ENCODE assay signal across 13 mouse cellular contexts in genomic region chr14:76702709-76703372, GRCm38 (mm10).
DNase-seq lines count a peak whose midpoint lies in the region; ATAC-seq and TF ChIP-seq lines count a peak whose summit lies in the region.
"Had no signal": no experiment of that assay in that cellular context is flagged by ENCODE, and none has a peak within 500 bp of the region (broad histone marks: within the 10 kb centered on the region; RNA-seq: fewer than 3 reads in every experiment).

No protein-coding gene starts in this region.

- TF ChIP-seq EP300 in lung, postnatal 0 days (IDR thresholded peaks at IDR 0.05), result peak; percentile 81

- H3K9ac ChIP-seq in lung, postnatal 0 days (replicated peaks; ENCODE audit: low read depth), result no peak overlapping the region
- H3K9ac ChIP-seq: hindbrain, embryonic 13.5 days; neural tube, embryonic 12.5 days had no signal

- no peaks in the 10 kb centered on the region for H3K9me3 ChIP-seq in lung, postnatal 0 days (ENCODE audit: low read length)
- H3K9me3 ChIP-seq: hindbrain, embryonic 13.5 days; neural tube, embryonic 12.5 days had no signal

- TF ChIP-seq CTCF in bone marrow macrophage, adult 2 months (IDR thresholded peaks at IDR 0.05; ENCODE audit: low read depth, low read length), result no peak
- no peak for TF ChIP-seq CTCF in lung, postnatal 0 days (IDR thresholded peaks at IDR 0.05)

- ATAC-seq in lung, postnatal 0 days, result peak; percentile 81
- ATAC-seq: activated CD4-positive, CD25-positive, alpha-beta regulatory T cell, adult 4 months had no signal

- no peak overlapping the region for H3K4me3 ChIP-seq in bone marrow macrophage, adult 2 months (ENCODE audit: insufficient read depth, low read length)
- no peak overlapping the region for H3K4me3 ChIP-seq in lung, postnatal 0 days (ENCODE audit: low read depth, low read length)
- H3K4me3 ChIP-seq: erythroblast, embryonic 14.5 days; hindbrain, embryonic 13.5 days; neural tube, embryonic 12.5 days had no signal

- WGBS in lung, postnatal 0 days, result 41% methylated on average over 8 of the region's 8 CpGs

- peaks cover 35% of the 10 kb centered on the region for H3K4me1 ChIP-seq in bone marrow macrophage, adult 2 months (ENCODE audit: control insufficient read depth, insufficient read depth, low read length)
- peaks cover 15% of the 10 kb centered on the region; the same call in 1 of the 2 replicates for H3K4me1 ChIP-seq in lung, postnatal 0 days (ENCODE audit: insufficient read depth, low read depth, low read length)

- H3K27ac ChIP-seq in bone marrow macrophage, adult 2 months (ENCODE audit: insufficient read depth, low read depth, low read length), result peak overlapping the region; percentile 46
- H3K27ac ChIP-seq in lung, postnatal 0 days (ENCODE audit: low read length), result peak overlapping the region; percentile 51; the same call in 1 of the 2 replicates
- H3K27ac ChIP-seq: hindbrain, embryonic 13.5 days; neural tube, embryonic 12.5 days had no signal

- no peak for TF ChIP-seq POLR2A in bone marrow macrophage, adult 2 months (IDR thresholded peaks at IDR 0.05; ENCODE audit: borderline replicate concordance, low read depth, low read length)

- no peaks in the 10 kb centered on the region for H3K36me3 ChIP-seq in lung, postnatal 0 days (ENCODE audit: insufficient read depth, low read length)
- H3K36me3 ChIP-seq: hindbrain, embryonic 13.5 days; neural tube, embryonic 12.5 days had no signal

- DNase-seq in kidney, adult 11 months, result peak; percentile 66
- no peak for DNase-seq in kidney, postnatal 4 days
- peak; percentile 38 to 67 for DNase-seq in kidney, adult 8-10 months
- peak; percentile 89 for DNase-seq in lung, postnatal 0 days (ENCODE audit: low spot score)
- no peak for DNase-seq in adrenal gland, postnatal 10 days
- no peak for DNase-seq in urinary bladder, postnatal 4 days (ENCODE audit: low spot score in 2 of 2)
- DNase-seq: midbrain, embryonic 14.5 days; thymus, postnatal 14 days had no signal

- H3K27me3 ChIP-seq in lung, postnatal 0 days (replicated peaks; ENCODE audit: insufficient read depth, low read length), result no peaks in the 10 kb centered on the region
- H3K27me3 ChIP-seq: hindbrain, embryonic 13.5 days; neural tube, embryonic 12.5 days had no signal

- H3K4me2 ChIP-seq in lung, postnatal 0 days (replicated peaks; ENCODE audit: low read depth, low read length), result no peak overlapping the region
- H3K4me2 ChIP-seq: hindbrain, embryonic 13.5 days; neural tube, embryonic 12.5 days had no signal

Comparison
In these comparisons a context has a peak if more than half of its experiments do, and no peak if none do; other contexts are left out.
1. DNase-seq: peak in kidney, adult 11 months (single experiment), kidney, adult 8-10 months (2 of 2) and lung, postnatal 0 days (single experiment); none in kidney, postnatal 4 days (0 of 2), adrenal gland, postnatal 10 days (single experiment) and urinary bladder, postnatal 4 days (0 of 2).